21 mouse cellular contexts compared by ENCODE assay signal in genomic region chr14:103095826-103096225, GRCm38 (mm10). TPM values are rescaled to one million over a fixed set of nuclear protein-coding genes. Genes with fewer than 3 reads are reported as not detected.
"Had no signal": no experiment of that assay in that cellular context is flagged by ENCODE, and none has a peak within 500 bp of the region (broad histone marks: within the 10 kb centered on the region; RNA-seq: fewer than 3 reads in every experiment).

No protein-coding gene starts in this region.

- ATAC-seq: liver, embryonic 12.5 days; midbrain, embryonic 15.5 days had no signal

- H3K36me3 ChIP-seq: midbrain, embryonic 15.5 days had no signal

- H3K9me3 ChIP-seq: kidney, embryonic 15.5 days; liver, embryonic 12.5 days; liver, embryonic 15.5 days; lung, embryonic 15.5 days; midbrain, embryonic 15.5 days; neural tube, embryonic 13.5 days had no signal

- H3K27me3 ChIP-seq: kidney, embryonic 15.5 days; liver, embryonic 12.5 days; liver, embryonic 15.5 days; lung, embryonic 15.5 days; midbrain, embryonic 15.5 days; neural tube, embryonic 13.5 days had no signal

- DNase-seq: kidney, adult 11 months; kidney, adult 8-10 months; kidney, postnatal 10 days; kidney, postnatal 36 days; layer of hippocampus, postnatal 36 days; retina, postnatal 1 day; right cerebral cortex, postnatal 25 days; thymus, postnatal 25 days had no signal

- H3K4me3 ChIP-seq: kidney, embryonic 15.5 days; liver, embryonic 12.5 days; liver, embryonic 15.5 days; lung, embryonic 15.5 days; midbrain, embryonic 15.5 days; myocyte; neural tube, embryonic 13.5 days had no signal

- H3K27ac ChIP-seq: kidney, embryonic 15.5 days; left cerebral cortex, adult 2 months; liver, embryonic 12.5 days; liver, embryonic 15.5 days; lung, embryonic 15.5 days; midbrain, embryonic 15.5 days; neural tube, embryonic 13.5 days had no signal

RNA-seq across cellular contexts. Expression of gene Acod1, which starts 49.0 kb away (rescaled TPM):
- total RNA-seq: layer of hippocampus, adult 8-10 months; layer of hippocampus, postnatal 10 days; layer of hippocampus, postnatal 36 days; left cerebral cortex, adult 2 months; left cerebral cortex, postnatal 10 days; left cerebral cortex, postnatal 36 days had no signal
- polyA plus RNA-seq: kidney, embryonic 15.5 days; limb, embryonic 11.5 days; lung, embryonic 15.5 days; midbrain, embryonic 15.5 days; myocyte; neural tube, embryonic 13.5 days had no signal
